Mouse (Mus musculus) left cerebral cortex, adult 11 months (tissue): ENCODE results near the gene Zfp459.
"Not testable (repeated sequence)": the region's sequence is repeated elsewhere in the genome, so short reads cannot be mapped to it uniquely, and the experiment has no call there.

Source experiments
- DNase-seq: peaks from one replicate; pipeline ENCODE4 v3.0.0; 2022; ENCODE audit warnings: low spot score

Gene Zfp459

GRCm38 (mm10) chr13:67421207-67421857 lies at the start of gene Zfp459:
Gene Zfp459 (minus strand): TSS chr13:67421418.
- DNase-seq, result no peak

- no peak for DNase-seq
Observed at GRCm38 (mm10) chr13:67469274-67469673, 48.1 kb upstream of the Zfp459 start.

- DNase-seq, result not testable (repeated sequence)
Observed at GRCm38 (mm10) chr13:67463506-67464185, 42.4 kb upstream of the Zfp459 start.

GRCm38 (mm10) chr13:67452021-67452309 lies 30.7 kb upstream of the Zfp459 start:
- no peak for DNase-seq

GRCm38 (mm10) chr13:67451172-67452020 lies 30.2 kb upstream of the Zfp459 start, which contains the start of gene Zfp874a:
Gene Zfp874a (minus strand): TSS chr13:67451624.
- peak; percentile 89 for DNase-seq

GRCm38 (mm10) chr13:67437095-67437494 lies 15.9 kb upstream of the Zfp459 start:
- DNase-seq, result not testable (repeated sequence)

GRCm38 (mm10) chr13:67428116-67428515 lies 6.9 kb upstream of the Zfp459 start:
- no peak for DNase-seq

- not testable (repeated sequence) for DNase-seq
Observed at GRCm38 (mm10) chr13:67425699-67426098, 4.5 kb upstream of the Zfp459 start.

- not testable (repeated sequence) for DNase-seq
Observed at GRCm38 (mm10) chr13:67422532-67422931, 1.3 kb upstream of the Zfp459 start.

GRCm38 (mm10) chr13:67420558-67421206 lies 536 bp downstream of the Zfp459 start:
- no peak for DNase-seq

GRCm38 (mm10) chr13:67416811-67417210 lies 4.4 kb downstream of the Zfp459 start:
- no peak for DNase-seq

GRCm38 (mm10) chr13:67415759-67416158 lies 5.5 kb downstream of the Zfp459 start:
- no peak for DNase-seq

- not testable (repeated sequence) for DNase-seq
Observed at GRCm38 (mm10) chr13:67413634-67414033, 7.6 kb downstream of the Zfp459 start.

- peak; percentile 40 for DNase-seq
Observed at GRCm38 (mm10) chr13:67399183-67399903, 21.9 kb downstream of the Zfp459 start, which contains the start of gene Zfp429. Gene Zfp429 (minus strand): TSS chr13:67399819.

GRCm38 (mm10) chr13:67376255-67376654 lies 45.0 kb downstream of the Zfp459 start:
- DNase-seq, result not testable (repeated sequence)

GRCm38 (mm10) chr13:67375050-67375911 lies 45.9 kb downstream of the Zfp459 start, which contains the start of the genes Gm28041 and Zfp456:
Gene Gm28041 (minus strand): TSS chr13:67375733.
Gene Zfp456 (minus strand): TSS chr13:67375810.
- DNase-seq, result peak; percentile 47

- peak; percentile 88 for DNase-seq
Observed at GRCm38 (mm10) chr13:67360131-67360744, 61.0 kb downstream of the Zfp459 start, which contains the start of the genes Gm28044 and Zfp953. Gene Gm28044 (minus strand): TSS chr13:67360536. Gene Zfp953 (minus strand): TSS chr13:67360605.
